Mouse (Mus musculus) kidney, postnatal 36 days (tissue): ENCODE measurements around the gene 4933424G06Rik.
A peak's percentile ranks its signal among the peaks of the same experiment; 100 is the strongest.
"Not testable (repeated sequence)": the region's sequence is repeated elsewhere in the genome, so short reads cannot be mapped to it uniquely, and the experiment has no call there.

Experiments
- DNase-seq, 2 experiments: peaks; one replicate each; pipeline ENCODE4 v3.0.0; 2021 to 2022; ENCODE audit warnings: mixed read lengths in 2 of 2

The 4933424G06Rik gene

DNA sequence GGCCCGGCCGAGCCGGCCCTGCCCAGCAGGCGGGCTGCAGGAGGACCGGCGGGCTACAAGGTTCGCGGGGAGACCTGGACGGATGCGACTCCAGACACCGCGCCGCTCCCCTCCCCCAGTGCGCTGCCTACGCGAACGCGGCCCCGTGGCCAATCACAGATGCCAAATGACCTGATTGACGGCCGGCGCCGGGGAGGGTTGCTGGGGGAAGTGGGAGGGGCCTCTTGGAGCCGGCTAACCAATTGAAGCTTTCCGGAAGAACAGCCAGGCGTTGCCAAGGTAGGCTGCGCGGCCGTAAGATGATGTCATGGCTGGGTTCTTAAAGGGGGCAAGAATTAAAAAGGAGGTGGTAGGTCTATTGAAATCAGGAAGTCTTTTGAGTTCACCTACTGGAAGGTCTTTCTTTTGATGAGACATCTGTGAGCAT, at the start of gene 4933424G06Rik:
TSS of gene 4933424G06Rik (plus strand) at position 296 of the 427 bp plus-strand sequence.
- peak; percentile 99 for DNase-seq

GRCm38 (mm10) chr1:36664457-36664856, 45.5 kb upstream of the 4933424G06Rik start:
- peak; percentile 17 to 33 for DNase-seq

DNA sequence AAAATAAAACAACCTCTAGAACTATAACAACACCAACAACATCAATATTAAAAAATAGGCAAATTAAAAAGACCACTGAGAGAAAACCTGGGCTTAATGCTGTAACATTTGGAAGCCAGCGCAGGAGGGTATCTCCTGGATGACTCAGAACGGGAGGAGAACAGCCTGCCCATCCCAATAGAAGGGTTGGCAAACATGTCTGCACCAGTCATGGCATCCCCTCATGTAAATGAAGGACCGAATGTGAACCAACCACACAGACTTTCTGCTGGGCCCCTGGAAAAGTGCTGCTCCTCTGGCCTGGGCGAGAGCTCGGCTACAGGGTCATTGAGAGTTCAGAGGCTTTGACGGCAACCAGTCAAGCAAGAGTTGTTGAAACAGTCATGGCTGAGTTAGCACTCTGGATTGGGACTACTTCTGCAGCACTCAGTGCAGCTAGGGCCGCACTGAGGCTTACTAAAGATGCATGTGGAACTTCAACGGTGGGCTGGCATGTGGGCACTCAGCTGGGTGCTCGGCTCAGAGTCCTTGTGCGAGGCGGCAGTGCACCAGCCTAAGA, 44.7 kb upstream of the 4933424G06Rik start:
- DNase-seq, result peak; percentile 16 to 41

- no peak for DNase-seq
Measured at GRCm38 (mm10) chr1:36665934-36666333, 44.0 kb upstream of the 4933424G06Rik start.

DNA sequence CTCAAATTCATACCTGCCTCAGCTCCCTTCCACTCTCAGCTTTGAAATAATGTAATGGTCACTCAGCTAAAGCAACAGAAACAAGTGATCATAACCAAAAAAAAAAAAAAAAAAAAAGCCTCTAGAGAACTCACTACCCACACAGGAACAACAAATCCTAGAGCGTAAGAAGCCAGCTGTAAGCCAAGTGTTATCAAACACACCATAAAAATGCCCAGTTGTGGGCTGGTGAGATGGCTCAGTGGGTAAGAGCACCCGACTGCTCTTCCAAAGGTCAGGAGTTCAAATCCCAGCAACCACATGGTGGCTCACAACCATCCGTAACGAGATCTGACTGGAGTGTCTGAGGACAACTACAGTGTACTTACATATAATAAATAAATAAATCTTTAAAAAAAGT, 41.9 kb upstream of the 4933424G06Rik start:
- not testable (repeated sequence) for DNase-seq

- DNase-seq, result no peak
Measured at GRCm38 (mm10) chr1:36670256-36670655, 39.7 kb upstream of the 4933424G06Rik start.

GRCm38 (mm10) chr1:36671260-36671659, 38.7 kb upstream of the 4933424G06Rik start:
- DNase-seq, result no peak

DNA sequence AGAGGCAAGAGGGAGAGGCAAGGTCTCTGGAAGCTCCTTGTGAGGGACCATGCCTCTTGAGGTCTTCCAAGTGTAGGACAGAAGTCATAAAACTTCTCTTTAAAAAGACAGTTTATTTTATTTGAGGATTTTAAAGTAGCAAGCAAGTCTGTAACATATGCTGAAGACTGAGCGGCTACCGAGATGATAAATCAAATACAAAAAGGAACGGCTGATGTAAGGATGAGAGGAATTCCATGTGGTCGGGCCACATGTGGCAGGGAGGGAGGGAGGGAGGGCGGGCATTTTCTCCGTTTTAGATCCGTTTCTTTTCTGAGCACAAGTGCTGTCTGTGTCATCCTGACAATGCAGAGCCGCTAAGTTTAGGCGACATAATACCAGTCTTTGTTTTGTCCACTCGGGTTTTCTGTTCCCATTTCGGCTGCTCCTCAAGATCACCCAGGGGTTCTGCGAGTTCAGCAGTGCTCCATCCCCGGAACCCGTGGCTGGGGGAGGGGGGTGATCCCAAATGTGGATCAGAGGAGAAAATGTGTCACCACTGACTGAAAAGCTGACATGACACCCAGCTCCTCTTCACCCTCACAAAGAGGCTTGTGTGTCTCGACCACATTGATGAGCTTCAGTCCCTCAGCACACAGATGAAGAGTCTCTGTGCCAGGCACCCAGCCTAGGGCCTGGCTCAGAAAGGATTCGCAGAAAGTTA, 37.1 kb upstream of the 4933424G06Rik start:
- no peak for DNase-seq

- peak in 1 of 2 experiments; percentile 24 for DNase-seq
Measured at GRCm38 (mm10) chr1:36674936-36675335, 35.0 kb upstream of the 4933424G06Rik start.

DNA sequence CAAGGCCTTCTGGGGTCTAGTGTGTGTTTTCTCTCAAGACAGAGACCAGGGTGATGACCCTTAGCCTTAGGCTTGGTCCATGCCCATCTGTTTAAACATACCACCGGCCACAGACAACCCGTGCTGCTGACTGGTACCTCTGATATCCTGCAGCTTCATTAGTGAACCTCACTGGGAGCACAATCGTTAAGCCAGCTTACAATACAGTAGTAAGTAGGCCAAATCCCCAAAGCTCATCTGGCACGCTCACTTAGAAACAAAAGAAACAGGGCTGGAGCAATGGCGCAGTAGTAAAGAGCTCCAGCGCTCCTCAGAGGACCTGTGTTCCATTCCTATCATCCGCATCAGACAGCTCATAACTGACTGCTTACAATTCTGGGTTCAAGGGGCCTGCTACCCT, 29.1 kb upstream of the 4933424G06Rik start:
- no peak for DNase-seq

DNA sequence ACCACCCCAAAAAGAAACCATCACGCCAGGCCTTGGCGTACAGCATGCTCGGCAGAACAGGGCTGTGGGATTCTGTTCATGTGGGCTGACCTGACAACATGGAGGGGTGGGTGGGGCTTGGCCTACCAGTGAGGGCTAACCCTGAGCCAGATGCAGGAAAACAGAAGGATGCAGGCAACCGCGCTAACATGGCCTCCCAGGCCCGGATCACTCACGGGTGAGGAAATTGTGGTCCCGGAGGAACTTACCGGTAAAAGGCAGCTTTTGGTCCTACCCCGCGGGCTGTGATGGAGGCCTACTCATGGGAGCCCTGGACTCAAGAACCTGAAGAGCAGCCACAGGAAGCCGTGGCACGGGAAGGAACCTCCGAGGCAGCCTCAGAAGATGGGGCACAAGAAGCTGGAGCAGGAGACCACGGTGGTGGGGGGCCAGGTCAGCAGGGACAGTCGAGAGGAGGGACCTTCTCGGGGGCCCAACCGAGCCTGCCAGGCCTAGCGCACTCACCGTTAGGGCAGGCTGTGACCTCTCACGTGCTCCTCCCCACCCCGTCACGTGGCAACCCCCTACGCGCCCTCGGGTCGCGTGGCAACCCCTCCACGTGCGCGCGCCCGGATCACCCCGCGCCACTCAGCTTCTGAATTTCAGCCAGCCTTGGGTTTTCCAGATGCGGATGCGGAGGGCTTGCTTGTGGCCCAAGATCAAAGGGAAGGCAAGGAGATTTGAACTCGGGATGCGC, 27.2 kb upstream of the 4933424G06Rik start, which contains the start of gene Fam178b:
TSS of gene Fam178b (minus strand) at position 564 of the 736 bp plus-strand sequence.
- no peak for DNase-seq

DNA sequence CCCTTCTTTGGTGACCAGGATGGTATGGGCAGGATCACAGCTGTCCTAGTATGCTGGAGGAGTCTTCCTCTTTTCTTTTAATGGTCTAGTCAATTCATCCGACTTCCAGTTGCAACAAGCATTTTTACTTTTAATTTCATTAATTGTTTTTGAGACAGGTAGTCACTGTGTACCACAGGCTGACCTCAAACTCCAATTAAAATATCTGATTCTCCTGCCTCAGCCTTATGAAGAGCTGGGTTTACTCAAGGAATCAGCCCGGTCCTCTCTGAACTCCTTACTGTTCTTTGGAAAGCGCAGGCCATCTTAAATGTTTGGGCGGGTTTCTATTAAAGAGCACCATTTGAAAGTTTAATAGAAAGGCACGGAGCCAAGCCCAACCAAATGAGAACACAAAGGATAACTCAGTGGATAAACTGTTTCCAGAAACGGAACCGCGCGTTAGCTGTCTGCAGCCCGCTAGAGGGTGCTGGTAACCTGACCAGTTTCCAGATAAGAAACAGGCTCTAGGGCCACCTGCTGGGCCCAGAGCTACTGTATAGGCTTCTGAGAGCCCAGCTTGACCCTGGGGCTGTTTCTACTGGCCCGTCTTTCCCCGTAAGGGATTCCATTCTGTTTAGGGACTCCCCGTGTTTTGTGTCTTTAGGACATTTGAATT, 26.0 kb upstream of the 4933424G06Rik start:
- DNase-seq, result peak; percentile 88 to 92

DNA sequence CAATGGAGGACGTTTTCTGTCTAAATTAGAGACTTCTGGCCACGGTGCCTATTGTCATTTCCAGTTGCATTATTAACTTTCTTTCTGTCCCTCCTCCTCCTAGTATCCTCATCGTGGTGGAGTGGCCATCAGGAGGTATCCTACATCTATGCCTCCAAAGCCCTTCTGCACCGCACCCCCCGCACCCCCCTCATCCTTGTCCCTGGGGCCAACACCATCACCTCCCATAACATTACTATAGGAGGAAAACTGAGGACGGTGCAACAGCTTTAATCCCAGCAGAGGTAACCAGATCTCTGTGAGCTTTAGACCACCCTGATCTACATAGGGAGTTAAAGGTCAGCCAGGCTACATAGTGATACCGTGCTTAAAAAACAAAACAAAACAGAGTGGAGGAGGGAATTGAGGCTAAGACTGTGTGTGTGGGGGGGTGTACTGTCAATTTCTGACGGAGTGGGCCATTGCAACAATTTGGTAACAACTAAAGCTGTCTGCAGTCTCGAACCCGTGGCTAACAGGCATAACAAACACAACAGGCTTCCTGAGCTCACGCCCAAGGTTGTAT, 19.2 kb upstream of the 4933424G06Rik start:
- no peak for DNase-seq

- peak; percentile 98 to 99 for DNase-seq
Measured at GRCm38 (mm10) chr1:36691271-36692155, 18.4 kb upstream of the 4933424G06Rik start, which contains the start of gene Cox5b. Gene Cox5b, plus strand, starts transcription at chr1:36691449.

DNA sequence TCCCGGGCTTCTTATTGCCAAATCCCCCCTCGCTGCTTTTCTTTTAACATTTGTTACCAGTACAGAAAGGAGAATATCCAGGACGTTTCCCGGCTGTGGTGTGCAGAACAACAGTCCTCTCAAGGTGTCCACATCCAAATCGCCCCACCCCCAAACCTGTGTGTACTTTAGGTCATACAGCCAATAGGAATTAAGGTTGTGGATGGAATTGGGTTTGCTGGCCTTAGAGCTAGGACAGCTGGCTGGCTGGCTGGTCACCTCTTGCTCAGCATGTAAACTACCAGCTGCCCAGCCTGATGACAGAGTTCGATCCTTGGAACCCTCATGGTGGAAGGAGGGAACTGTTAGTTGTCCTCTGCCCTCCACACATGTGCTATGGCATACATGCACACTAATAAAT, 15.1 kb upstream of the 4933424G06Rik start:
- DNase-seq, result no peak

- no peak for DNase-seq
Measured at GRCm38 (mm10) chr1:36696411-36696810, 13.5 kb upstream of the 4933424G06Rik start.

DNA sequence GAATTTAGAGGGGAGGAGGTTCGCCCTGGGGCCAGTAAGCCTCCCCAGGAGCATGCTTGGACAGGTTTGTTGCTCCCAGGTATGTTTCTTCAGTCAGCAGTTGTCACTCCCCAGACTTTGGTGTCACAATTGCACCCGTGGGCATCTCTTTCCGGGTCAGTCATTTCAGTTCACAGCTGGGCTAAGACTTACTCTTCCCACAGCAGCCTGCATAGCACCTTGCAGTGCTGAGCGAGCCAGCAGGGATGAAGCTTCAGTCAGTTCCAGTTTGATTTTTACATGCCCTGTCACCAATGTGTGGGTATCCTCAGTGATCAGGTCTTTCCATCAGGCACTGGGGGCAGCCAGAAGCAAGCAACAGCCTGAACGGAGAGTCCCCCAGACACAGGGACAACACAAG, 12.9 kb upstream of the 4933424G06Rik start:
- DNase-seq, result no peak

- no peak for DNase-seq
Measured at GRCm38 (mm10) chr1:36707166-36707565, 2.8 kb upstream of the 4933424G06Rik start.

- DNase-seq, result no peak
Measured at GRCm38 (mm10) chr1:36707797-36708196, 2.2 kb upstream of the 4933424G06Rik start.

DNA sequence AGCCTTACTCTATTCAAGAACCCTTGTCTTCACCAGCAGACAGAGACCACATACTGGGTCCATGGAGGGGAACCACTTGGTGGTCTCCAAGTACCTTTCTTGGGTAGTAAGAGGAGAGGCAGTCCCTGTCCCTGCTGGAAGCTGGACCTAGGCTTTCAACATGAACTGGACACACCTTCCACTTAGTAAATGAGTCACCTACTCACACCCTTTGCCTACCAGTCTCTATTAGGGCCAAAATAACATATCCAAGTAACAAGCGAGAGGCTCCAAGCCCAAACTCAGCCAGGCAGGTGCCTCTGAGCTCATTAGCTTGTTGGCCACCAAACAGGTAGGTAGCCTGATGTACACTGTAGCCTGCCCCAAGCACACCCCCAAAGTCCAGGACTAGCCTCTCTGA, 1.3 kb upstream of the 4933424G06Rik start:
- peak in 1 of 2 experiments; percentile 24 for DNase-seq

GRCm38 (mm10) chr1:36709055-36709853, 695 bp upstream of the 4933424G06Rik start:
- DNase-seq, result peak; percentile 31 to 56
